Mouse (Mus musculus) naive thymus-derived CD4-positive, alpha-beta T cell, adult 2 months (primary cell): ENCODE measurements around the gene Trim72.

Source experiments
- DNase-seq: peaks from one replicate; pipeline ENCODE4 v3.0.0-alpha.2; 2011; ENCODE audit warnings: low read depth

Trim72 gene

DNA sequence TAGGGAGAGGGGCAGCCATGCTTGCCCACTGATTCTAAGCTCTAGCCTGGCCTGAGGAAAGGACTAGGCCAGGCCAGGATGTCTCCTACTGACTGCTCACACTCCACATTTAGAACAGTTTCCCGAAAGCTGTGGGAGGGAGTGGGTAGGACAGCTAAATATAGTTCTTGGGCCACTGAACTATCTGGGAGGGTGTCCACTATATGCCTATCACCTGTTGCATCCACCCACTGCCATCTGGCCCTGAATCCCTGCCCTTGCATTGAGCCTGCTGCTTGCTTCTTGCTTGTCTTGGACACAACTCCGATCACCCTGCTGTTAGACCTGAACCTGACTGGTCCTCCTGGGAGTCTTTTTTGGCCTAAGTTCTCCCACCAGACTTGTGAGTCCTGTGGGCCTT, at the start of gene Trim72:
TSS of gene Trim72 (plus strand) at position 262 of the 400 bp plus-strand sequence.
- DNase-seq, result no peak

DNA sequence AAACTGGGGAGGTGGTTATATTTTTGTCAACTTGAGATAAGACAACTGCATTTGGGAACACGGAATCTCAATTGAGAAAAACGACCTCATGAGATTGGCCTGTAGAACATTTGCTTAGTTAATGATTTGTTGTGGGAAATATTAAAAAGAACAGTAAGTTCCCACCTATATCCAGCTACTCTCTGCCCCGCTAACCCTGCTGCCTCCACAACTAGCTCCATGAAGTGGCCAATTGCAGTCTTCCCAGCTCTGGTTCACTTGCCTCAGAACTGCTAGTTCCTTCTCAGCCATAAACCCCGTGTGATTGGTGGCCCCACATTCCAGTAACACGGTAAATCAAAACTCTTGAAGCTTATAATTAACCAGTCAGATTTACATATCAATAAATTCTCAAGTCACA, 44.4 kb upstream of the Trim72 start:
- DNase-seq, result no peak

DNA sequence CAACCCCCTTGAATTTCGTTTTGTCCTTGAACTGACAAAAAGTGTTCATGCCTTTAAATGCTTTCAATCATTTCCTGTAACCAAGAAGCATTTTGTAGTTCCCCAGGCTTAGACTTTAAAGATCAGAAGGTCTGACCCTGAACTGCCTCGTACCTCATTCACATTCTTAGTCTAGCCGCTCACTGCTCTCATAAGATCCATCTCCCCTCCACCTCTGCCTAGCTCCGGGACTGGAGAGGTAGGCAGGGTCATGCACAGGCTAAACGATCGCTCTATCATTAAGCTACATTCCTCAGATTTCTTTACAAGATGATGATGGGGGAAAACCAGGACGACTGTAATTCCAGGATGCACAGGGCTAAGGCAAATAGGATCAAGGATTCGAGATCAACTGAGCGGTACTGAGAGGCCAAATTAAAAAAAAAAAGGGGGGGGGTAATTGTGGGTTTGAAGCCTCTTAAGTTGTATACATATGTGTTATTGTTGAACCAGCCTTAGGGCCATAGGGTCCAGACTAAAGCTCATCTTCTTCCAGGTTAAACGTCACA, 37.3 kb upstream of the Trim72 start:
- DNase-seq, result peak; percentile 58

DNA sequence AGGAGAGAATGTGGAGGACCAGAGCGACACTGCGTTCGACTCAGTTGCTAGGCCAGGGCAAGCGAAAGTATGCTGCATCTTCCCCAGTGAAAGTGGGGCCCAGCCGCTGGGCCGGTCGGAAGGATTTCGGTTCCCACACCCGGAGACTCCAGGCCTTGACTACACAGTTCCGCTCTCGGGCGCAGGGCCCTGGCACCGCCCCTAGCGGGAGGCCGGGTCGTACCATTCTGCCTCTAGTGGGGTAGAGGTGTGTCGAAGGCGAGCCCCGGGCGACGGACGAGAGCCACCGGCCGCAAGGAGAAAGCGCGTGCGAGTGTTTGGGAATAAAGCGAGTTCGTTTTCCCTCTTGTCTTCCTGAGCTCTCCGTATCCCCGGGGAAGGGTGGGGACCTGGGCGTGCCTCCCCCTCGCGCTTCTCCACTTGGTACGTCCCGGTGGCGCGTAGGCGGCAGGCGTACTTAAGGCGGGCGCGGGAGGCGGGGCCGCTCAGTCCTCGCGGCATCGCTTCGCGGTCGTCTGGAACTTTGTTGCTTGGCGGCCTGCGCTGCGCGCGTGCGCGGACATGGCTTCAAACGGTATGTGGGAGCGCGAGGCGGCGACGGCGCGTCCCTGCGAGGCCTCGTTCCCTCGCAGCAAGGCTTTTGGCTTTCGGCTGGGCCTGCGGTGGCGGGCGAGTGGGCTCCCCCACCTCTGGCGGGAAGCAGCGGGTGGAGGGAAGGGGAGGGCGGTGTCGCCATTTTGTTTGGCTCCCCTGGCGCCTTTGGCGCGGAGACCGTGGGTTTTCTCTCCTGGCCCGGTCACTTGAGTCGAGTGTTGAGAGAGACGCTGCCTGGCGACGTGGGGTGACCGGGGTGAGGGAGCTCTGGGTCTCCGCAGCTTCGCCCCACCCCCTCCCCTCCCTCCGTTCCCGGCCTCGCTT, 36.5 kb upstream of the Trim72 start, which contains the start of gene Fus:
TSS of gene Fus (plus strand) at position 454 of the 918 bp plus-strand sequence.
- peak; percentile 97 for DNase-seq

DNA sequence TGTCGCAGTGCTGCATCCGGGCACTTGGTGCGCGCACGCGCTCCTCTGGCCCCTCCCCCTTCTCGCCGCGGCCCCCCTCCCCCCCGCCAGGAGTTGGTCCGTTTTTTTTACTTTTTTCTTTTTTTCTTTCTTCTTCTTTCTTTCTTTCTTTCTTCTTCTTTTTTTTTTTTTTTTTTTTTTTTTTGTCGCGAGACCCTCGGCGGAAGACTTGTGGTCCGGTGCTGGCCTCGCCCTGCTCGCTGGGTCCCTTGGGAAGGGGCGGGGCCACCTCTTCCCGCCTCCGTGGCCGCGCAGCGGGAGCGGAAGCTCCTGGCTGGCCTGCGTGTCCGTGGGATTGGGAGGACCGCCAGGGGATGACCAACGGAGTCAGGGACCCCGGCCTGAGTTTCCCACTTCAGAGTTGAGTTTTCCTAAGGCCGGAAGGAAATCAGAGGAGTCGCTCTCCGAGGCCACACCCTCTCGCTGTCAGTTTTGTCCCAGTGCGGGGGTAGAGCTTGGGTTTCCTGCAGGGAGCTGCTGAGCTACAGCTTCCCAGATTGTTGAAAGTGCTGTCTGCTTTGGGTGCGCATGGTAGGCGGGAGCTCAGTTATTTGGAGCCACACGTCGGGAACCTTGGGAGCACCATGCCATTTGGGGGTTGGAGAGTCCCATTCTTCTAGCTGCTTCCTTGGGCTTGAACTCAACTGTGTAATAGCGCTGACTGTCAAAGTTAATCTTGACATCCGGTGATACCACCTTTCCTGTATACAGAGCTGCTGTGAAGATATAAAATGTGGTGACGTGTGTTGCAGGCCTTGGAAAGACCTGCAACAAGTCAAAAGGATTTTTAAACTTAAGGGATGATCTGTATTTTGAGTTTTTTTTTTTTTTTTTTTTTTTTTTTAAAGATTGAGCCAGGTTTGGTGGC, 35.6 kb upstream of the Trim72 start:
- peak; percentile 82 for DNase-seq

DNA sequence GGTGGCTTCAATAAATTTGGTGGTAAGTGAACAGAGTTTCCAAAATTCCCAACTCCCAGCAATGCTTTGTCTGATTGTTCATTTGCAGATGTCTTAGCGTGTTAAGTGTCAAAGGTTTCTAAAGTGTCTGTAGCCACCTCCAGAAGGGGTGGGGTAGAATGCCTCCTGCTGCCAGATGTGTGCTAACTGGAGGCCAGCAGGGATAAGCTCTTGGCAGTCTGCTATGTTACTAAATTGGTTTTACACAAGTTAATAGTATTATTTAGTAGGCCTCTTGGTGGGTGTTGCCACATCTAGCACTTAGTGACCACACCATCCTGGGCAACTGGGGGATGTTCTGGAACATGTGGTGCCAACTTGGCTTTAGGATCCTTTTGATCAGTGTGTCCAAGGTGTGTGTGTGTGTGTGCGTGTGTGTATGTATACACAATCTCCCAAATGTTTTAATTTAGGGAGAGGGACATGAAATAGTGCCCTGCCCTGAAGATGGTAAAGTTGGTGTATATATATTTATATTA, 29.3 kb upstream of the Trim72 start:
- no peak for DNase-seq

DNA sequence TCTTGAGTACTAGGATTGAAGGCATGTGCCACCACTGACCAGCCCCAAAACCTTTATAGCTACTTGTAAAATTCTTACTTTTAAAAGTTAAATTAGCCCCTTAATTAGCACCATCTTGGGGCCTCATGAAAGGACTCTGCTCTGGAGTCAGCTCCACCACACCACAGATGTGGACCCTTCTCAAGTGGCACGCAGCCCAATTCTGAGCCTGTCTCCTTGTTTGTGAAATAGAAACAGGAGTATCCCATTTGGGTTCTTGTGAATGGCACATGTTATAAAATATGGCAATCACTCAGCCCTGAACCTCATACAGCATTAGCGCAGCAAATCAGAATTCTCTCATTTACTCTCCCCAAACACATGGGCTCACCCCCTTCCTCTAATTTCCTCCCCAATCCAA, 24.9 kb upstream of the Trim72 start:
- DNase-seq, result no peak

DNA sequence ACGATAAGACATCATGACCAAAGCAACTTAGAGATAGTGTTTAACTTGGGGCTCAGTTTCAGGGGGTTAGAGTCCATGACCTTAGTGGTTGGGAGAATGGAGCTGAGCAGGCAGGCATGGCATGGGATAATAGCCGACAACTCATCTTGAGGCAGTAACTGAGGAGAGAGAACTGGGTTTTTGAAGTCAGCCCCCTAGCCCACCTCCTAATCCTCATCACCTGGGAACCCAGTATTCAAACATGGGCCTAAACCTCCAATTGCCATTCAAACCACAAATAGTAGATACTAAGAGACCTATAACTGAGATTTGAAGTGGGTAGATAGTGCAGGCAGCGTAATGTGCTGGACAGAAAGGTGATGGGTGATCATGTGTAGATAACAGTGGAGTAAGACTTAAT, 23.1 kb upstream of the Trim72 start:
- no peak for DNase-seq

DNA sequence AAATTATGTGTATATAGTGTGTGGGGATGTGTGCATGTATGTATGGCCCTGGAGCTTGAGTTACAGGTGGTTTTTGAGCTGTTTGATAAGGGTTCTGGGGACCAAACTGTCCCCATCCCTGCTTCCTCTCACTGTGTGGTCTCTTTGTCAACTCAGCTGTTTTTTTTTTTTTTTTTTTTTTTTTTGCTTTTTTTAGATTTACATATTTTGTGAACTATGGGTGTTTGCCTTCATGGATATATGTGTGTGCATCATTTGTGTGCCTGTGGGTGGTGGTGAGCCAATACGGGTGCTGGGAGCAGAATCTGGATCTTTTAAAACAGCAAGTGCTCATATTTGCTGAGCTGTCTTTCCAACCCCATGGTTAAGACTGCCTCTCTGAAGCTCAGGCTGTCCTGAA, 14.8 kb upstream of the Trim72 start:
- DNase-seq, result no peak

DNA sequence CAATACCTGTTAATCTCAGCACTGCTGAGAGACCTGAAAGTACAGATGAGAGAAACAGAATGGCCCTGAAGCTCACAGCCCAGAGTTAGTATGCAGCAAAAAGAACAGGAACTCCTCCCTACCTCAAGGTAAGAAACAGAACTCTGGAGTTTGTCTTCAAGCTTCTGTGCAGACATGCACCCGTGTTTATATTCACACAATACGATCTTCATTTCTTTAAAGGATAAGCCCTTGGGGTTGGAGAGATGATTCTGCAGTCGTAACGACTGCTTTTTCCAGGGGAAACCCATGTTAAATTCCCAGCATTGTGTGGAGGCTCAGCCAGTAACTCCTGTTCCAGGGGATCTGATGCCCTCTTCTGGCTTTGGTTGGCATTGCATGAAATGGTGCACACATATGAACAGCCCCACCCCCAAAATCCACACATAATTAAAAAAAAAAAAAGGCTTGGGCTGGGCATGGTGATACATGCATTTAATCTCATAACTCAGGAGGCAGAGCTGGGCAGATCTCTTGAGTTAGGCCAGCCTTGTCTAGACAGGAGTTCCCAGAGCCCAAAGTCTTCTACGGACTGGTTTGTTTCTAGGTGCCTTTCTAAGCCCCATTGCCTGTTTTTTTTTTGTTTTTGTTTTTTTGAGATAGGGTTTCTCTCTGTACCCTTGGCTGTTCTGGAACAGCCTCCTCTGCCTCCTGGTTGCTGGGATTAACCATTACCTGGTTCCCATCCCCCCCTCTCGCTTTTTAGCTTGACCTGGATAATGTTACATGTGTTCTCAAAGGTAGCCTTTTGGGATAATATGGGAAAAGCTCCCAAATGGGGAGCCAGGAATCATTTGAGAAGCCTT, 11.9 kb upstream of the Trim72 start:
- DNase-seq, result peak; percentile 88

DNA sequence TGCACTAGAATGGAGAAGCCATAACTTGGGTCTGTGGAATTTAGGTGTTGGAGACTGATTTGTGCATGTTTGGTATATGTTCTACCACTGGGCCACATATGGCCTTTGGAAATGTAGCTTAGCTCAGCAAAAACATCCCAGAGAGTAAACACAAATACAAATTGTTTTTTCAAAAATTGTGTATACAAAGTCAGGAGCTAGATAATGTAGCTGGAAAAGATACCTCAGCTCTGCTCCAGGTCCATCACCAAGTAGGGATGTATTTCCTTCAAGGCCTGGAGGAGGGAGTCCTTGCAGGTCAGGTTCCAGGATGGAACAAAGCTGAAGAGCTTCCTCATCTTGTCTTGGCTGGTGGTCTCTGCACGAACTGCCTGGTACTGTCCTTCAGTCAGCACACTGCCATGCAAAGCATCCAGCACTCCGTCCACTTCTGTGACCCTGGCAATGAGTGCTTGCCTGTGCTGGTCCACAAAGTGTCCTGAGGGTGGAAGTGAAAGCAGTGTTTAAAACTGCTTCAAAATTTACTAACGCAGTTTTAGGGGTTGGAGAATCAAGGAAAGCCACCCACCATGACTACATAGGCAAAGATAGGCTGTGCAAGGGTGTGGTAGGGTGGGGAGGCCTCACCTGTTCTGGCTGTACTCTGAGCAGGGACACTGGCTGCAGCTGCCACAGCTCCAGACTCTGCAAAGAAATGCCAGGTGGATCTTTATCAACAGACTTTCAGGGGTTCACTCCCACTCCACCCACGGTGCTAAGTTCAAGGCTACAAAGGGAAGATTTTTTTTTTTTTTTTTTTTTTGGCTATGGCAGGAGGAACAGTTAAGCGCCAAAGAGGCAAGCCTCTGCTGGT, 11.0 kb upstream of the Trim72 start:
- no peak for DNase-seq

DNA sequence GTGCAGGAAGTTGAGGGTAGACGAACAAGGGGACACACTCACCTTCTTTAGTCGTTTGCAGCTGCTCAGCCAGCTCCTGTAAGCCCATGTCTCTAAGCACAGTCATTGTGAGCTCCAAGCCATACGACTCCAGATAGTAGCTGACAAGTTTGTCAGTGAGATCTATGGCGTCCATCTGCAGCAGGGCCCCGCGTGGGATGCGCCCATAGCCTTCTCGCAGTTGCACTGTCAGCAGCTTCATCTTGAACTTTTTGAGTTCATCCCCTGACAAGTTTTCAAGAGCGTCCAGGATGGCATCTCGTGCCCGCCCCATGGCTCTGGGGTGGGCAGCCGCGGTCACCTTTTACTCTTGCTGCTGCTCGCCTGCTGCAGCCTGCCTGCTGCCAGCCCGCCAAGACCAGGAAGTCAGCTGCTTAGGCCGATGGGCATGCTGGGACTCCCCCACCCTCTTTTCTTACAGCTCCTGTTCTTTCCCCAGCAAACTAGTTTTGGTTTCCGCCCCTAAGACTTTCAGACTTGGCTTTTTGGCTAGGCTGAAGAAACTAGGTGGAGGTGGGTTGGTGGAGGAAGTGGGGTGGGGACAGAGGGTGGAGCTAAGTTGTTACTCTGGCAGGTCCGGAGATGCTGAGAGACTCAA, 10.3 kb upstream of the Trim72 start, which contains the start of gene Pycard:
TSS of gene Pycard (minus strand) at position 527 of the 637 bp plus-strand sequence.
- DNase-seq, result peak; percentile 91

DNA sequence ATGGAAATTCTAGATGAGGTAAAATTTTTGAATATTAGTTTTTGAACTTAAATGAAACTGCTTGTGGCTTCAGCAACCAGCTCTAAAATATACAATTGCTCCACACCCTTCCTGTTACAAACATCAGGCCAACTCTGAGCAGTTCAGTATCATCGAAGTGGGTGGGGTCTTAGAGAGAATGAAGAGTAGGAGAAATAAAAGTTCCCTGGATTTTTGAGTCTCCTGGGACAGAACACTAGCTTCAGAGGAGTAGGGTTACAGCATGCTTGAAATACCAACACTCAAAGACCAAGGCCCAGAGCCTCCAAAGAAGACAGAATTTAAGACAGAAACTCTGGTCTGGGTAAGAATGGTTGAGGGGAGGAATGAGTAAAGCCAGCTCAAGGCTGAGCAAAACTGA, 4.3 kb upstream of the Trim72 start:
- no peak for DNase-seq

DNA sequence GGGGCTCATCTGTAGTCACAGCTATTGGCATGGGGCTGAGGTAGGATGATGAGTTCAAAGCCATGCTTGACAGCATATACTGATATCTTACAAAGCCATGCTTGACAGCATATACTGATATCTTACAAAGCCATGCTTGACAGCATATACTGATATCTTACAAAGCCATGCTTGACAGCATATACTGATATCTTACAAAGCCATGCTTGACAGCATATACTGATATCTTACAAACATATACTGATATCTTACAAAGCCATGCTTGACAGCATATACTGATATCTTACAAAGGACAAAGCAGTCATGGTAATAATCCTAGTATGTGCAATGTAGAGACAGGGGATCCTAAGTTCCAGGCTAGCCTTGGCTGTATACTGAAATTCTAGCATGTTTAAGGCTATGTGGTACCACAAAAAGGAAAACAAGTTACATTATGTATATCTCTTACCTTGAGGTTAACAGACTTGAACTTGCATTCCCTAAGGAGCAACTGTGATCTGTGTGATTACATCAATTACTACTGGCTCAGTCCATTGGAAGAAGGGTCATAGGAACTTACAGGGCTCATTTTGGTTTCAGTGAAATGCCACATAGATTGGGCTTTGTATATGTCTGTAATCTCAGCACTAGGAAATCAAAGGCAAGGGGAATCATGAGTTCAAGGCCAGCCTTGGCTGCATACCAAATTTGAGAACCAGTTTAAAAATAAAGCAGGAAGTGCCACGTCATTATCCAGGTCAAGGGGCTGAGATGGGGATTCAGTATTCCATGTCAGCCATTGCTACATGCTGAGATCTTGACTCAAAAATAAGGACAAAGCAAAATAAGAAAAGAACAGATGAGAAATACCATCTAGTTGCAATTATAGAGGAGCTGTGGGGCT, 3.4 kb upstream of the Trim72 start:
- no peak for DNase-seq

DNA sequence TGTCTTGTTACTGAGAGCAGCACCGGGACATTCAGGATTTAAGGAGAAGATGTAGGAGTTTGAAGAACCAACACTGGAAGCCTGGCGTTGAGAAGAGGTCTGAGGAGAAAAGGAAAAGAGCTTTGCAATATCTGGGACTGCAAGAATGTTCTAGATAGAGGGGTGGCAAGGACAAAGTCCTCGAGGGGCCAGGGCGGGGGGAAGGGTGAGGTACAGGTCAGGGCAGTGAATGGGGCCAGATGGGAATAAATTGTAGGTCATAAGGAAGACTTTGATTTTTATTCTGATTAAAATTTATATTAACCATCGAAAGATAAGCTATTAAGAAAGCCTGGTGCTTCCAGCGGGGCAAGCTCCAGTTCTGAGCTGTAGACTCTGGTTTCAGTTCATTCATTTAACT, 651 bp upstream of the Trim72 start:
- no peak for DNase-seq

DNA sequence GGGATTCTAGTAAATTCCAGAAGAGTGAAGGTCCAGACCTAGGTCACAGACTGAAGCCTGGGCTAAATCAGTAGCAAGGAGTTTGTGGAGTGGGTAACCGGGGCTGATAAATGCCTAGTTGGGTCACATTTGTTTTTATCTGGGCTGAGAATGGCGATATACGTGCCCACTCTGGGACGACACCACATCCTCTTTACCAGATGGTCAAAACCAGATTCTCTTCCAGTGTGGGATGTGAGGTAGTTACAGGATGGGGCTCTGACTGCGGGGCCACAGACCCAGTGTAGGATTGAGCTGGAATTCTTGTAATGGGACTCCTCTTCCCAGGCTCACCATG, 369 bp downstream of the Trim72 start:
- no peak for DNase-seq

DNA sequence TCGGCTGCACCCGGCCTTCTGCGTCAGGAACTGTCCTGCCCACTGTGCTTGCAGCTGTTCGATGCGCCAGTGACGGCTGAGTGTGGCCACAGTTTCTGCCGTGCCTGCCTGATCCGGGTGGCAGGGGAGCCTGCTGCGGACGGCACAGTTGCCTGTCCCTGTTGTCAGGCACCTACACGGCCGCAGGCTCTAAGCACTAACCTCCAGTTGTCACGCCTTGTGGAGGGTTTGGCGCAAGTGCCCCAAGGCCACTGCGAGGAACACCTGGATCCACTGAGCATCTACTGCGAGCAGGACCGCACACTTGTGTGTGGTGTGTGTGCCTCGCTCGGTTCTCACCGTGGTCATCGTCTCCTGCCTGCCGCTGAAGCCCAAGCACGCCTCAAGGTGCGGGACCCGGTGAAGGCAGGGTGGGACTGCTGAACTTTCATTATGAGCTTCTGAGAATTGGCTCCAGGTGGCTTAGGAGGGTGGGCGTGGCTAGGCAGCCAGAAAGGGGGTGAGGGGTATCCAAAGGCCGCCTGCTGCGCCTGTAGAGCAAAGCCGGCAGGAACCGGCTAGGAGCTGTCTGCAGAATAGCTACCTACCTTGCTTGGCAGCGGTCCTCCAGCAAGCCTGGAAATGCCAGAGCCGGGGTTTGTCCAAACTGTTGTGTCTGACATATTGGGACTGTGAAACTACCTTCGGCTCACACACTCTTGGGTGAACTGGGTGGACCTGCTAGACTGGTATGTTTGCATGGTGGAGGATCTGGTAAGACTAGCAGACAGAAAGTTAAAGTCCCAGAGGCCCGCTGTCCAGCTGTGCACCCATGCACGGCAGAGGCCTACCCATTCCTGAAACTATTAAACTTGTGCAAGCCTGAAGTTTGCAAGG, 976 bp downstream of the Trim72 start:
- DNase-seq, result no peak

DNA sequence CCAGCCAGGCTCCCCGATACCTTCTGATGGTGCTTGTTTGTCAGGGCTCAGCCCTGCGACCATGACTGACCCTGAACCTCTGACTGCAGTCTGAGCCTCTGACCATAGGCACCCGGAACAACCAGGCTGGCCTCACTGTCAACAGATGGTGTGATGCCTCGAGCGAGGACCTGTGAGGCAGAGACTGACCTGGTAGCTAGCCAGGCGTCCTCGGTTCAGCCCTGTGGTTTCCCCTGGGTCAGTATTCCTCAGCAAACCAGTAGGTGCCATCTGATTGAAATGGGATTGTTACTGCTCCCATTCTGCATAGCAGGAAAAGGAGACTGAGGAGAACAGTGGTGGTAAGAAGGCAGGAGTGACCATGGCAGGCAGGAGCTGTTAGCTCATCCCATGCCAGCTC, 2.4 kb downstream of the Trim72 start:
- DNase-seq, result no peak
